Mouse (Mus musculus): ENCODE measurements around the gene Cyp2b19. TPM values are rescaled to one million over a fixed set of nuclear protein-coding genes. Genes with fewer than 3 reads are reported as not detected.

Cyp2b19 gene
- not detected for polyA plus RNA-seq (2017; shearing (Covaris generic))

DNA sequence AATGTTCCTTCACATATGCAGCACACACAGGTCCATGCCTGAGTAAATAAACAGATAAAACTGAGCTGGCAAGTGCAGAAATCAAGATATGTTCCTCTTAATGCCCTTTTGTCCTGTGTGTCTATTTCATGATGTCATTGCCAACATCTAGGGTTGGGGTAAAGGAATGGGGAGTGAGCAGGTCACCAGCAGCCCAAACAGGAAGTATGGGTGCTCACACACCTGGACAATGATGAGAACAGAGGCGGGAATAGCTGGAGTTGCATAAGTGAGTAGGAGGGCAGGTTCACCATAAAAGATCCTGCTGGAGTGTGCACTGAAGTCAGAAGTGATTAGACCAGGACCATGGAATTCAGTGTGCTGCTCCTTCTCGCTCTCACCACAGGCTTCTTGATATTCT lies at the start of gene Cyp2b19:
TSS of gene Cyp2b19 (plus strand) at position 301 of the 400 bp plus-strand sequence.

GRCm38 (mm10) chr7:26808592-26808991 lies 51.6 kb downstream of the Cyp2b19 start, which contains the start of gene Cyp2g1:
Gene Cyp2g1, plus strand, starts transcription at chr7:26808892.

Other genes starting within 250 kb of the Cyp2b19 start
- not detected for gene Nlrp9a, start 222.1 kb upstream of the Cyp2b19 start, polyA plus RNA-seq (2017; shearing (Covaris generic))
- gene Vmn1r185, start 138.7 kb upstream of the Cyp2b19 start, polyA plus RNA-seq (2017; shearing (Covaris generic)) = not detected
- 0.13 TPM for gene Cyp2b23, start 70.7 kb upstream of the Cyp2b19 start, polyA plus RNA-seq (2017; shearing (Covaris generic))
- gene Cyp2g1, start 51.8 kb downstream of the Cyp2b19 start, polyA plus RNA-seq (2017; shearing (Covaris generic)) = not detected
- not detected for gene Cyp2a5, start 78.2 kb downstream of the Cyp2b19 start, polyA plus RNA-seq (2017; shearing (Covaris generic))
- gene Cyp2a22, start 182.2 kb downstream of the Cyp2b19 start, polyA plus RNA-seq (2017; shearing (Covaris generic)) = not detected